Mouse (Mus musculus): ENCODE measurements around the gene Cftr.

The Cftr gene

DNA sequence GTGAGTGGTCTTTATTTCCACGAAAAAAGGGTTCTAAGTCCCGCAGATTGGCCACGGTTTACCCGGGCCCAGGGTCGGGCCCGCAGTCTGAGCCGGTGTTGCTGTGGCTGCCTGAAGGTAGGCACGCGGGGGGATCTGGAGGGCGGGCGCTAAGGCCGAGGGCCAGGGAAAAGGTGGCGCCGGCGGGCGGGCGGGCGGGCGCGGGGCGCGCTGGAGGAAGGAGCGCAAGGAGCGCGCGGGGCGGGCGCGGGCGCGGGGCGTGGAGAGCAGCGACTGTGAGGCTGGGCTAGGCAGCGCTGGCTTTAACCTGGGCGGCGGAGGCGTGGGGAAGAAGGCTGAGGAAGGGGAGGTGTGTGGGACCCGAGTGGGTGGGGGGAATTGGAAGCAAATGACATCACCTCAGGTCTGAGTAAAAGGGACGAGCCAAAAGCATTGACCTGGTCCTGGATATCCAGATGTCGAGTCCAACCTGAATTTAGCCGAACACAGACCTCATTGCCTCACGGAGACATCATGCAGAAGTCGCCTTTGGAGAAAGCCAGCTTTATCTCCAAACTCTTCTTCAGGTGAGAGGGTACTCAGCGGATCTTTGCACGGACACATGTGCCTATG lies at the start of gene Cftr:
TSS of gene Cftr (plus strand) at position 377 of the 612 bp plus-strand sequence.
- DNase-seq (ENCODE audit: extremely low read depth, low read depth, low spot score) = no peak

DNA sequence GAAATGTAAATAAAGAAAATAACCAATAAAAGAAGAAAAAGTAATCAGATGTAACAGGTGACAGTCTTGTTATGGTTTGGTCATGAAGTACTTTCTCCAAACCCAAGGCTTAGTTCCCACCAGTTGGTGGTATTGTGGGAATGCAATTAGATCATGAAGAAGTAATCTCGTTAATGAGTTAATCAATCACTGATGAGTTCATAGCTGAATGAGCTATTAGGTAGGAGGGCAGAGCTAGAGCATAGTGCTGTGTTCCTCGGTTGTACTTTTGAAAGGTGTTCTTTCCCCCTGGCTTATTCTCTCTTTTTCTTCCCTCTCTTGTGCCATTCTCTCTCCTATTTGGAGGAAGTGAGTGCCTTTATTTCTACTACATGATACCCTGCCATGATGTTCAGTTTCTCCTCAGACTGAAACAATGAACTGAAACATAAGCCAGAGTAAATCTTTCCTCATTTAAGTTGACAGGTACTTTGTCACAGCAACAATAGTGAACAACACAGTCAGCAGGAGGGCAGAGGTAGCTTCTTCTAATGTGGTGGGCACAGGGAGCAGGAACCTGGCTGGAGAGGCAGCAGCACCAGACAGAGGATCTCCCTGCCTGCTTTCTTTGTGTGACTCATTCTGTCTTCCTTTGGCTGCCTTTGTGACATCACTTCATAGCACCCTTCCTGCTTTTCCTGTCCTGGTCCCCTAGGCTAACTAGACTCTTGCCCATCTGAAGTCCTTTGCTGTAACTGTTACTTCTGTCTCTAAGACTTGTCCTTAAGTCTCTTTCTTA lies 43.1 kb upstream of the Cftr start:
- no peak for DNase-seq (ENCODE audit: extremely low read depth, low read depth, low spot score)

DNA sequence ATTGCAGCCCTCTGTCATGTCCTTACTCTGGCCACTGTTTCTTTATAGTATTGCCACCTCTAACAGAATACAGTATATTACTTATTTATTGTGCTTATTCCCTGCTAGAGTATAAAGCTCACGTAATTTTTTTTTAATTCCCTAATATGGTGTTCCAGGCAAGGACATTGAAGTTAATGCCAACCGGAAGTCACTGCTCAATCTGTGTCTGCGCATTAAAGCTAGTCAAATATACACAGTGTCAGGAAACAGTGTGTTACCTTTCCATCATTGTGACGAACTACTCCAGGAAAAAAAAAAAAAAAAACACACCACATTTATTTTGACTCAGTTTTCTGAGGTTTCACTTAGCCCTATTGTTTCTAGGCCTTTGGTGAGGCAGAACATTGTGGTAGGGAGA lies 42.4 kb upstream of the Cftr start:
- no peak for DNase-seq (ENCODE audit: extremely low read depth, low read depth, low spot score)

DNA sequence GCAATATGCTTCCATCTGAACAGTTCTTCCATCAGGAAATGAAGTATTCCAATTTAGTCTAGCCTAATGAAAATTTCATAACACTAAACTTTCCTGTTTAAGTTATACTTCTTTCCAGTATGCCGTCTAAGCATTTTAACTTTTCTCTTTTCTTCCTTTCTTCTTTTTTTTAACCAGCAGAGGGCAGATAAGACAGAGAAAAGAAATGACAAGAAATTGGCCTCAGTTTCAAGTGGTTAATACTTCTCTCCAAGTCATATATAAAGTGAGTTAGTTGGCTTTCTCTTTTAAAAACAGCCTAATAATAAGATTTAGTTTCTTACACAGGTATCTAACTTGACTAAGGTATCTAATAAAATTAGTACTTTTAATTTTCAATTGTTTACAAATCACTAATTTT lies 35.2 kb upstream of the Cftr start:
- no peak for DNase-seq (ENCODE audit: extremely low read depth, low read depth, low spot score)

DNA sequence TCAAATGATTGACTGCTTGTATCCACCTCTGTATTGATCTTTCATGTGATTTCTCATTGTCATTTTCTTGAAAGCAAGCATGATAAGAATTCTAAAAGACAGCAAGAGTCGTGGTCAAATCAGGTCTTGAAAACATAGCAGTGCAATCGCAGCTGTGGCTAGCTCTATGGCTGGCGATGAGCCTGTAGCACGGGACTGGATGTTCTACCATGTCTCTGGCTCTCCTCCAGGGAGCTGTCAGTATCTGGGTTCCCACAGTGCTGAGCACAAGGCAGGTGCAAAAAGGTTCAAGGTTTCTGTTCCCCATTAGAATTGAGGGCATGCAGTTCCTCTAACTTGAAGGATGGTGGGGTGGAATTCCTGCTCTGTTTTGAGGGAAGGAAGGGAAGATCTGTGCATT lies 17.5 kb upstream of the Cftr start:
- DNase-seq (ENCODE audit: extremely low read depth, low read depth, low spot score) = no peak

DNA sequence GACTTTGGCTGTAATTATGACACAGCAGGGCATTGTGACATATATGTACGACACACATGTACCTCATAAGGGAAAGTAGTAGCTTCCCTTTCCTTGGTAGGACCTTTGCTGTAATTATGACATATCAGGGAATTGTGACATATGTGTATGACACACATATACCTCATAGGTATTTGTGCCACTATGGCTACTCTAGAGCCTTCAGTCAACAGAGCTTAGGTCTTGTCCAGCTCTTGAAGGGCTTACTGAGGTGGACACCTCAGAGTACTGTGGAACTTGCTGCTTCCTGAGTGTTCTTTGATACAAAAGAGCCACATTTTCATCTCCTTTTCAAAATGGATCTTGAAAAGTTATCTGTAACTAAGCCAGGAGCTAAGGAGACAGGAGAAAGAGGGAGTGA lies 869 bp upstream of the Cftr start:
- no peak for DNase-seq (ENCODE audit: extremely low read depth, low read depth, low spot score)

DNA sequence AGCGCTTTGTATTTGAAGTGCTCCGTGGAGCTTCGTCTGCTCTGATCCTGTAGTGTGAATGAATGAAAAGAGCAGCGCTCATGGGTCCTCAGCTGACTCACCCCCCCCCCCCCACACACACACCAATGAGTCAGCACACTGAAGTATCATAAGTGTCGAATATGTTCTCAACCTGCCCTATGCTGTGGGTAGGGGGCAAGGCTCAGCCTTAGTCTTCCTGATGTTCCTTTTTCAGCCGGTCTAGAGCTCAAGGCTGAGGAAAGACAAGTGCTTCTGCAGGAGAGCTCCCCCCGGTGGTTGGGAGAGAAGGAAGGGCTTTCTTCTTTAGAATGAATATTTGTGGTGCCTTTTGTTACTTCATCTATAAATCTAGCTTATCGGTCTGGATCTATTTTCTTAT lies 1.1 kb downstream of the Cftr start:
- no peak for DNase-seq (ENCODE audit: extremely low read depth, low read depth, low spot score)

DNA sequence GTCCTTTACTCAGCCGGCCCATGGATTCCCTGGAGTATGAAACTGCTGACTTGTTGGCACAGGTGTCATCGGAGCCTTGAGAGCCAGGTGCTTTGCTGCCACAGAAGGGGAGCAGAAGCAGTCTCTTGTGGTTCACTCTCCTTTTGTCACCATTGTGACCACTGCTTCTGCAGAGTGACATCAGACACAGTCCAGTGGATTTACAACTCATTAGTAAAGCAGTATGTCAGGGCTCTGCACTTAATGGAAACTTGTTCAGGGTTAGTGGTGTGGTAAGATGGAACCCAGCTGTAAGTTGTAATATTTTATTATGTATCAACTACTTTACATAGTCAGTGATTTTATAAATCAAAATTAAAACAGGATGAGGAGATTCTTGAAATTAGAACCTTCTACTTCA lies 7.0 kb downstream of the Cftr start:
- no peak for DNase-seq (ENCODE audit: extremely low read depth, low read depth, low spot score)

DNA sequence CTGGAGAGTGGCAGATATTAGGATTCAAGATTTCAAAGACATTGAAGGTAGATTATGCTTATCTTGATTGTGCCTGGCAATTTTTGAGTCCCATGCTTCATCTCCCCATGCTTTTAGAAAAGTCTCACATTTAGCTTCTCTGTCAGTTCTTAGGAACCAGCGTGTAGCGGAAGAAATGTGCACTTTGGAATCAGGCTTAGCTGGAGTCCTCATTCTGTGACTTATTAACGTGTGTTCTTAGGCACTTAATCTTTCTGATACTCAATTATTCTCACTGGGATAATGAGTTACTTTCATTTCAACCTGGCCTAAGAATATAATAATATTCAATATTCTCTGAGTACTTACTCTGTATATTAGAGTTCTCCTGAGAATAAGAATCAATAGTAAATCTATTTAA lies 10.2 kb downstream of the Cftr start:
- DNase-seq (ENCODE audit: extremely low read depth, low read depth, low spot score) = no peak

DNA sequence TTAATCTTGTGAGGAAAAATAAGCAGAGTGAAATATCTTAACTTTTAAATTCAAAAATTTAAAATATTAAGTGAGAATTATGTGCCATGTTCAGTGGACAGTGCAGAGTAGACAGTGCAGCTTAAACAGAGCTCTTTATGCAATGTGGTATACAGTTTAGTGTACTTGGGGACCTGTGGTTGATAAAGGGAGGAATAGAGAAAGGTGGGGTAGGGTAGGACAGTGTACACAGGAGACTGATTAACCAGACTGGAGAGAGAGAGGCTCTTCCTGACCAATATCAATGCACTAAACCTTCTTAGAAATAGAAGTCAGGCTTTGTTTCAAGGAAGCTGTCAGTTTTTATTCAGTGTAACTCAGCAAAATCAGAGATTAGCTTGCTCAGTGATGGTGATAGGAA lies 12.4 kb downstream of the Cftr start:
- DNase-seq (ENCODE audit: extremely low read depth, low read depth, low spot score) = no peak

DNA sequence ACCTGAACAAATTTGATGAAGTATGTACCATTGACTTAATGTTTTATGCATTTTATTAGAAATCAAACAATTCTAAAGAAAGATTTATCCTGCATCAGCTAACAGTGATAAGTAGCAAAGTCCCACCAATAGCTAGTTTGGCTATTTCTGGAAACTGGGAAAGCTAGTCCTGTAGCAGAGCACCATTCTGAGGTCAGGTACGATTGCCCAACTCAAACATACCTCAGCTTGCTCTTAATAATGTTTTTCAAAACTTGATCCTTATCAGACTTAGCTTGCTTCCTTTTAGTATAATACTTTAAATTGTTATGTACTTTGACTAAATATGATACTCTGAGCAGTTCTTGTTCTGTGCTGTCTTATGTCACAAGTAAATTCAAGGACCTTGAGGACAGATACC lies 50.2 kb downstream of the Cftr start:
- no peak for DNase-seq (ENCODE audit: extremely low read depth, low read depth, low spot score)

DNA sequence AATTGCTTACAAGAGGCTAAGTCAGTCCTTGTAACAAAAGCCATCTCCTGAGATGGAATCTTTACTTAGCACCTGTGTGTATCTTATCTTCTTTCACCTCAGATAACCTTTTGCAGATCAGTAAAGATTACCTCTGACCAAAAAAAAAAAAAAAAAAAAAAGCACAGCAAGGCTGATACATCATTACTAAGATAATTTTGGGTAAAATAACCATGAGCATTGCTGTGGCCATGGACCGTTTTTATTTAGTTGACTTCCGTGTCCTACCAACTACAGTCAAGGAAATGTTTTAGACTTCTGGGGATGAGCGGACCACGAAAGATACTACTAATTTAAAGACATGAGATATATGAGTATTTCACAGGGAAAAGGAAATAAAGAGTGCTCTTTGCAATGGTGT lies 52.7 kb downstream of the Cftr start:
- no peak for DNase-seq (ENCODE audit: extremely low read depth, low read depth, low spot score)

DNA sequence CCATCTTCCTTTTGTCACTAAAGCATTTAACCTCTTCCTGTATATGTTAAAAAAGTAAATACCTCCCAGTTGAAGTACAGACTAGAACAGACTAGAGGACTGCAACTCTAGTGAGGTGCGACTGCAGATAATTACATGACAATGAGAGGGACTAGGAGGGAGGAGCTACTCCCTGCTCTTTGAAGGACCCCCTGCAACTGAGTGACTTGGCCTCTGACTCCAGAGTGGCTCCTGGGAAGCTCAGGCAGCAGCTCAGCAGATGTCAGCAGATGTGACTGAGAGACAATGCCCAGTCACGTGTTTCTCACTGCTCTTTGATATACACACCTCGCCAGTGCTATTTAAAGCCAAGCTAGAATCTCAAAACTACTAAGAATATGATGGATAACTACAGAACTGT lies 54.7 kb downstream of the Cftr start:
- DNase-seq (ENCODE audit: extremely low read depth, low read depth, low spot score) = no peak

DNA sequence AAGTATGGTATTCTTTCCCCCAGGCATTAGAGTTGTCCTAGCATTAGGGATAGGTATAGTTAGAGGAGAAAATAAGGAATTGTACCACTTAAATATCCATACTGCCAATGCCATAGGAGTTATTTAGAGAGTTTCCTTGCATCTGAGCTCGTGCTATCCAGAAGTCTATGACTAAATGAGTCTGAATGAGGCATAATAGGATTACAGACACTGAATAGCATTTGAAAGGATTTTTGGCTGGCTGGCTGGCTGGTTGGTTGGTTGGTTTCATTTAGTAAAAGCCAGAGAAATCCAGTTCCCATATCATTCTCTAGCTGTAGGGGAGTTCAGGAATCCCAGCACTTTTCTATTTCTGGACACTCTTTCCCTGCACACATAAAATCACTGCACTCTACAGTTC lies 76.0 kb downstream of the Cftr start:
- DNase-seq (ENCODE audit: extremely low read depth, low read depth, low spot score) = no peak

DNA sequence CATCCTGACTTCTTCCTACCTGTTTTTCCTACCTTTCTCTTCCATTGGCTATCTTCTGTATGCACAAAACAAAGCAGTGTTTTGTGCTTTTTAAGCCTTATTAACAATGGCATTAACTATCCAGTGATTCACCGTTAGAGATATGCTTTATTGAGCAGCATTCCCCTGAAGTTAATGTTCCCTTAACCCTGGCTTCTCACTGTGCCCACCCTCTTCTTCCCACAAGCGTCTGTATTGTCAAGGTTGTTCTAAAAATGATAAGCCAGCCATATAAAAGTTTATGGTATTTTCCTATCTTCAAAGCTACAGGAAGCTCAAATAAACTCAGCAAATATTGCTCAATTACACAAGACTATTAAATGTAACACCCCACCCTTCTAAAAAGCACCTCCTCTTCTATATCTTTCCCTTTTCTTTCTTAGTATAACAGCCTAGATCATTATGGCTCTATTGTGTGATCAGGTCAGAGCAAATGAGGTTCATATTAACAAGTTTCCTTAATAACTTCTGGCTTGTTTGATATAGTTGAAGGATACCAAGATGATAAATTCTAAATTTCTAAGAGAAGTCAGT lies 77.5 kb downstream of the Cftr start:
- DNase-seq (ENCODE audit: extremely low read depth, low read depth, low spot score) = no peak

DNA sequence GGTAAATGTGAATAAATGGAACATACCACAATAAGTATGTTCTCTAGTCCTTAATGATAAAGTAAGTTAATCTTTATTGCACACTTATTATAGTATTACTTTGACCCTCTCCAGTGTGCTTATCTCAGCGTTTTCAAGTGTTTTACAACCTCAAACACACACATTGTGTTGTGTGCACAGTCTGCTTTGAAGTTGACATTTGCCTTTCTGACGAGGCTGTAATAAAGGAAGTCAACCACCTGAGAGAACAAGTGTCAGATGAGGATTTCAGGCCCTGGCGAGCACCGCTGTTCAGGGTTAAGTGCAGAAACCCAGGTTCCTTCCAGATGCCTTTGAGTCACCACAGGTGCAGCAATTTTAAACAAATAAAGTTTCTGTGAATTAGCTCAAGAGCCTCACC lies 78.0 kb downstream of the Cftr start:
- DNase-seq (ENCODE audit: extremely low read depth, low read depth, low spot score) = no peak

DNA sequence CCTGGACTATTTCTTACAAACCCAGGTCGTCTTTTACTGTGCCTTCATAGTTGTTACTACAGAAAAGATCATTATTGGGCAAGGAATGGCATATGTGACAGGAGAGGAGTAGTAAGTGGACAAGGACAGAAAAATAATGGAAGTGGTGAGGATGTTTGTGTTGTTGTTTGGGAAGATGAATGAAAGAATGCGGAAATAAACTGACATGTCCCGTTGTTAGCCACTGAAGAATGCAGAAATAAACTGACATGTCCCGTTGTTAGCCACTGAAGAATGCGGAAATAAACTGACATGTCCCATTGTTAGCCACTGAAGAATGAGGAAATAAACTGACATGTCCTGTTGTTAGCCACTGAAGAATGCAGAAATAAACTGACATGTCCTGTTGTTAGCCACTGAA lies 84.1 kb downstream of the Cftr start:
- no peak for DNase-seq (ENCODE audit: extremely low read depth, low read depth, low spot score)

DNA sequence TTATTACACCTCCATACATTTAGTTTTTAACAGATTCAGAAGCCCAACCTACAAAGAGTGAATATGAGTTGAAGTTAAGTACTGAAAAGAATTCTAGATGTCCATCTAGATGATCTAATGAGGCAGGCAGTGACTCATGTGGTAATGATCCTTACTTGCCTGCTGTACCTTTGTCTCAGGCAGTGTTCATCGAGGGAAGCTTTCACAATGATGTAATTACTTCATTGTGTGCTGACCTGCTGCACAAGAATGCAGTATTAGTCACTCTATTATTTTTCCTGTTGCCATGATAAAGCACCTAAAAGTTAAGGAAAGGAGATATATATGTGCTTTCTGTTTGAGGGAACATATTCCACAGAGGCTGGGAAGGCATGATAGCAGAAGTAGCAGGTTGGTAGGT lies 100.5 kb downstream of the Cftr start:
- peak; percentile 1 for DNase-seq (ENCODE audit: extremely low read depth, low read depth, low spot score)

DNA sequence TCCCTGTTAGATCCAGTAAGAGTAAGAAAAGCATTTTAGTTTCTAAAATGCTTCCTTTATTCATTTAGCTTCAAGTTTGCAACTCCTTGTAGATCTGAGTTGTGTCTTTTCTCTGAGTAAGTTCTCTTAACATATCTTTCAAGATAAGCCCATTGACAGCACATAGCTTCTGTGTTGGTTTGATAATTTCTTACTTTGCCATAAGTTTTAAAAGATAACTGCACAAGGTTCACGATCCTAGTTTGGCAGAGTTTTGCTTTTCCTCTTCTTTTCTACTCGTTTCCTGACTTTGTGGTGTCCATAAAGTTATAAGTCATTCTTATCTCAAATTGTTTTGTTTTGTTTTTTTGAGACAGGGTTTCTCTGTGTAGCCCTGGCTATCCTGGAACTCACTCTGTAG lies 130.3 kb downstream of the Cftr start:
- DNase-seq (ENCODE audit: extremely low read depth, low read depth, low spot score) = no peak

DNA sequence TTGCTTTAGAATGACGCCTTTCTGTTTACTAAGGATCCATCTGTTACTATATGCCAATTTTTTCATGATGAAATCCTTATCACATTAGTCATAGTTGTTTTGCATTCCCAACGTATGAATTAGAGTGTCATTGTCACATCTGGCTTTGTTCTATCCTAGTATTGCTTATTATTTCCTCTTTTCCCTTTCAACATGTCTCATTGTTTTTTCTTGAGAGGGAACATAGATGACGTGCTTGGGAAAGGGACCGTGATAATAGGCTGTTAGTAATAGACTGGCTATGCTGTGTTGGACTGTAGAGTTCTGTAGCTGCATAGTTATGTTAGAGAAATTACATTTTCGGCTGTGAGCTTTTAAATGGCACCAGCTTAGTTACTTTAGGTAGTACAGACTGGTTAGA lies 131.6 kb downstream of the Cftr start:
- no peak for DNase-seq (ENCODE audit: extremely low read depth, low read depth, low spot score)

DNA sequence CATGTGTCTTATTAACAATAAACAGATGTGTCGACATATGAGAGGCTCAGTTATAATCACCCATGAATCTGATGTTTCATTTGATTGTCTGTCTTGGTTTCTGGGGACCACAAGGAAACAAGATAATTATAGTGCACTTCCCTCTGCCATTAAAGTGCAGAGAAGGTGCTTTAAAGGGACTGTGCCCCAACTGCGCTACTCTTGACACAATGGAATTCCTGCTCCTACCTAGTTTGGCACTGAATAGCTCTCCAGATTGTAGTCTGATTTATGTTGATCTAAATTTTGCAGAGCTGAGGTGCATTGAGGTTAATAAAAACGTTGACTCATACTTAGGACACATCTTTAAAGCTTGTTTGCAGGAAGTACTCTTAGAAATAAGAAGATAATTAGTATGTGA lies 132.7 kb downstream of the Cftr start:
- DNase-seq (ENCODE audit: extremely low read depth, low read depth, low spot score) = no peak

DNA sequence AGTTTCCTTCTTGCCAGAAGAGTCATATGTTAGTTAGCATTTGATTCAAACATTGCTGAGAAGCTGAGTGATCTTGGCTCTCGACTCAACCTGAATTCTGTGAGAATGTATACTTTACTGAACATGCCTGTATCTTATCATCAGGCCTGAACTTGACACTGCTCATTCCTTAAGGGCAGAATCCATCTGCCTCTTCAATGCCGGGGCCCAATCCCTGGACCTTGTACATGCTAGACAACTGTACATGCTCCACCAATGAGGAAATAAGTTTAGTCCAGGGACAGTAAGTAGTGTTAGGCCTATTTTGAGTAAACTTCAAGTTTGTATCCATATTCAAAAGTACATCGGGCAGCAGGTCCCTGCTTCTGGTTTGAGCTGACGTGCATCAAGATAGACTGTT lies 134.6 kb downstream of the Cftr start:
- no peak for DNase-seq (ENCODE audit: extremely low read depth, low read depth, low spot score)

DNA sequence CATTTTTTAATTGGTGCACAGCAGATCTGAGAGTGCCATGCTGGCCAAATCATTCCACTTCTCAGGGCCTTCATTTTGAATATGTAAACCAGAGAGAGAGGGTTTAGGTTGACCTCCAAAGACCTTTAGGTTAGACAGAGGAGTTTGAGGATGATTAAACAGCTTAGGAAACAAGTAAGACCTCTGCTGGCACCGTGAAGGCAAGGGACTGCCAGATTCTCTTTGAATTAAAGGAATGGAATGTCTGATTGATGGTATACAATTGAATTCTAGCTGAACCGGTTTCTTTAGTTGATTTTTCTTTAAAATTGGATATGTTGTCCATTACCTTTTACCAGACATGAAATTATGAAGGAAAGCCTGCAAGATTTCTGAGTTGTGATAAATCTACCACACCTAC lies 140.5 kb downstream of the Cftr start:
- DNase-seq (ENCODE audit: extremely low read depth, low read depth, low spot score) = no peak
